Mouse (Mus musculus) heart, embryonic 10.5 days (tissue): ENCODE measurements around the gene Hgfac. TPM values are rescaled to one million over a fixed set of nuclear protein-coding genes. Genes with fewer than 3 reads are reported as not detected.

Experiments
- DNase-seq: peaks from one replicate; pipeline ENCODE4 v3.0.0-alpha.2; 2017; ENCODE audit warnings: low spot score
- H3K27ac ChIP-seq: fragments of 300-500 bp; sonication (generic); 2 replicates; pipeline ENCODE4 v1.5.1; 2016; ENCODE audit warnings: mild to moderate bottlenecking
- H3K27me3 ChIP-seq: fragments of 300-500 bp; sonication (generic); 2 replicates; pipeline ENCODE4 v1.6.1; 2016; ENCODE audit warnings: mild to moderate bottlenecking; ENCODE audit not compliant: poor library complexity, insufficient read depth, severe bottlenecking
- H3K36me3 ChIP-seq: fragments of 300-500 bp; sonication (generic); 2 replicates; pipeline ENCODE4 v1.6.1; 2016; ENCODE audit warnings: mild to moderate bottlenecking, moderate library complexity
- H3K4me1 ChIP-seq: fragments of 300-500 bp; sonication (generic); 2 replicates; pipeline ENCODE4 v1.6.1; 2016; ENCODE audit warnings: mild to moderate bottlenecking
- H3K4me3 ChIP-seq: fragments of 300-500 bp; sonication (generic); 2 replicates; pipeline ENCODE4 v1.5.1; 2016; ENCODE audit warnings: mild to moderate bottlenecking, moderate library complexity
- H3K9me3 ChIP-seq: fragments of 300-500 bp; sonication (generic); 2 replicates; pipeline ENCODE4 v1.6.1; 2016; ENCODE audit warnings: mild to moderate bottlenecking, moderate library complexity
- WGBS: fragments of 180-500 bp; shearing (Covaris S2); methylation state at CpG from one replicate; pipeline ENCODE4 v1.1.7; 2016; 5-methylcytosine and 5-hydroxymethylcytosine counted together
- microRNA-seq: library from miRNA; unstranded; fragments of <30 nt; microRNA quantifications from one replicate; pipeline ENCODE4, GENCODE M21; 2017
- polyA plus RNA-seq: library from polyadenylated mRNA; unstranded; fragments of >200 nt; fragmentation: Nextera tagmentation; extraction: Ambion mirVana; gene quantifications from 2 replicates; pipeline ENCODE4 v1.2.1, GENCODE M21; 2016

Hgfac gene
- polyA plus RNA-seq, 1 experiment from 2014 or later, result 5.0 TPM

GRCm38 (mm10) chr5:35079101-35079500 is 37.8 kb downstream of the Hgfac start:
- 33% methylated on average over 18 of the region's 18 CpGs for WGBS
- H3K36me3 ChIP-seq, result peaks cover 24% of the 10 kb centered on the region; the same call in 1 of the 2 replicates

GRCm38 (mm10) chr5:35084913-35085312 is 43.6 kb downstream of the Hgfac start:
- WGBS, result 72% methylated on average over 3 of the region's 3 CpGs

More at GRCm38 (mm10) chr5:35079101-35079500, 37.8 kb downstream of the Hgfac start:
- Histone ChIP-seq H3K4me3 (0 out of 2 replicates have a peak overlapping the region, but pooled peaks have one; percentile 2), H3K27me3 (peaks cover 54% of the 10 kb centered on the region), H3K9me3 (no peaks in the 10 kb centered on the region), H3K4me1 (peaks cover 23% of the 10 kb centered on the region), H3K27ac (no peak overlapping the region; the same call in 1 of the 2 replicates)
- no peak for DNase-seq

DNA sequence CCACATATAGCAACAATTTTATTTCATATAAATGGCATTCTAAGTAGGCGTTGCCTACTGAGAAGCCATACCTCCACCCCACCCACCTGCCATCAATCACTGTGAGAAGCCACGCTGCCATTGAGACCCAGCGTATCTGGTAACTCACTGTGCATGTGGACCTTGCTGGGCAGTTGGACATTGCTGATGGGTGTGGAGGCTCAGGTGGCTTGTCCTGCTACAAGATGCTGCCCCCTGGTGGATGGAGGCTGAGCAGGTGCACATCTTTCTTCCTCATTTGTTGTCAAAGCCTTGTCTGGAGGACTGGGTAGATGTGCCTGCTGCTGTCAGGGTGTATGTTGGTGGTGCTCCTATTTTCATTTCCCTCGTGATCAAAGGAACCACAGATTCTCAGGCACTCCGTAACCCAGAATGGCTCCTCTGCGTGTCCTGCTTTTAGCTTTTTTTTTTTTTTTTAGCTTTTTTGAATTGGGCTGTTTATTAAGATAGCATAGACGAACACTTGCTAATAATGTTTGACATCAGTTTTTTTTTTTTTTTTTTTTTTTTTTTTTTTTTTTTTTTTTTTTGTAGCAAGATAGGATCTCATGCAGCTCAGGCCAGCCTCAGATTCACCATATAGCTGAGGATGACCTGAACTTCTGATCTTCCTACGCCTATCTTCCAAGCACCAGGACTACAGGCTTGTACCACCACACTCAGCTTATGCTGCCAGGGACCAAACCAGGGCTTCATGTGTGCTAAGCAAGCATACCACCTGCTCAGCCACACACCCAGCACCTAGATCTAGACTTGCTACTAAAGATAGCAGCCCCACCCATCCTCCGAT is 47.7 kb downstream of the Hgfac start:
- peaks cover 16% of the 10 kb centered on the region; the same call in 1 of the 2 replicates for H3K27me3 ChIP-seq
- no peaks in the 10 kb centered on the region for H3K9me3 ChIP-seq
- H3K36me3 ChIP-seq, result peaks cover 31% of the 10 kb centered on the region
- peaks cover 4% of the 10 kb centered on the region; the same call in 1 of the 2 replicates for H3K4me1 ChIP-seq
- H3K27ac ChIP-seq, result no peak overlapping the region
- H3K4me3 ChIP-seq, result no peak overlapping the region
- WGBS, result 59% methylated on average over 9 of the region's 9 CpGs
- peak; percentile 91 for DNase-seq

More at GRCm38 (mm10) chr5:35084913-35085312, 43.6 kb downstream of the Hgfac start:
- H3K36me3 ChIP-seq, result no peaks in the 10 kb centered on the region
- DNase-seq, result no peak
- peaks cover 25% of the 10 kb centered on the region for H3K27me3 ChIP-seq
- no peak overlapping the region for H3K27ac ChIP-seq
- peaks cover 12% of the 10 kb centered on the region for H3K4me1 ChIP-seq
- H3K9me3 ChIP-seq, result no peaks in the 10 kb centered on the region
- H3K4me3 ChIP-seq, result no peak overlapping the region

- Histone ChIP-seq H3K4me3 (no peak overlapping the region), H3K4me1 (peaks cover 4% of the 10 kb centered on the region; the same call in 1 of the 2 replicates), H3K36me3 (peaks cover 35% of the 10 kb centered on the region), H3K27me3 (peaks cover 14% of the 10 kb centered on the region; the same call in 1 of the 2 replicates), H3K9me3 (no peaks in the 10 kb centered on the region), H3K27ac (no peak overlapping the region)
- no peak for DNase-seq
- 73% methylated on average over 5 of the region's 5 CpGs for WGBS
Observed at GRCm38 (mm10) chr5:35089614-35089963, 48.3 kb downstream of the Hgfac start.

DNA sequence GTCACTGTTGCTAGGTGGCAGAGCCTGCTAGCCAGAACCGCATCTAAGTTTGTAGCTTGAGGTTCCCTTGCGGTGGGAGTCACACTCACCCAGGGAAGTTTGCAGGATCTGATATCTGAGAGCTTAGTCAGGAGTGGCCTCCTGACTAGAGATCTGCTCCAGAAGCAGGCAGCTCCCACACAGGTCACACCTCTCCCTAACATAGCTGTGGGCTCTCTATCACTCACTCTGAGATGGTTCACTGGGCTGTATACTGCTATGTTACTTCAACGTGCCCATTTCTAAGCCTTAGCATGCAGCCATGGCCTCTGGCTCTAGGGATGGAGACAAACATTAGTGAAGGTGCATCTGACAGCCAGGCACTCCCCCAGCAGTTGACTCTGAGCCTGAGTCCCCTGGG is 50.3 kb downstream of the Hgfac start:
- 67% methylated on average over 3 of the region's 3 CpGs for WGBS

More for the DNA sequence above, 50.3 kb downstream of the Hgfac start:
- Histone ChIP-seq H3K27me3 (0 out of 2 replicates have a peak, but pooled peaks cover 6% of the 10 kb centered on the region), H3K4me1 (peaks cover 4% of the 10 kb centered on the region; the same call in 1 of the 2 replicates), H3K4me3 (no peak overlapping the region), H3K27ac (no peak overlapping the region), H3K36me3 (peaks cover 56% of the 10 kb centered on the region), H3K9me3 (no peaks in the 10 kb centered on the region)
- DNase-seq, result no peak

Small RNAs within 50 kb of the gene (microRNA-seq; reads per million reads assigned to microRNA genes)
- 4.3 reads per million, percentile 12 among the genes with 10 or more reads in this experiment for gene Mir3097

Other genes starting within 250 kb of the Hgfac start
- gene Msantd1, start 133.5 kb upstream of the Hgfac start, polyA plus RNA-seq, result 0.37 and 1.3 TPM in 2 replicates
- gene Rgs12, start 92.1 kb upstream of the Hgfac start, polyA plus RNA-seq, result 32.8 and 35.3 TPM in 2 replicates
- gene Dok7, start 15.3 kb downstream of the Hgfac start, polyA plus RNA-seq, result 2.3 and 4.4 TPM in 2 replicates
- 114 and 121 TPM in 2 replicates for gene Lrpap1, start 64.3 kb downstream of the Hgfac start, polyA plus RNA-seq
- 0.06 and 0.29 TPM in 2 replicates for gene Adra2c, start 236.8 kb downstream of the Hgfac start, polyA plus RNA-seq